Mouse (Mus musculus) neural tube, embryonic 12.5 days (tissue): Measurements from ENCODE around the gene Gpr161. TPM values are rescaled to one million over a fixed set of nuclear protein-coding genes. Genes with fewer than 3 reads are reported as not detected.

Experiments
- ATAC-seq: fragments of 200-750 bp; cut with Nextera tagmentation; 2 replicates; pipeline ENCODE4 v1.8.0; 2017; ENCODE audit warnings: low read depth, mild to moderate bottlenecking, moderate TSS enrichment, moderate library complexity; ENCODE audit not compliant: low FRiP score
- H3K27ac ChIP-seq: fragments of 300-500 bp; sonication (generic); 2 replicates; pipeline ENCODE4 v1.5.1; 2016
- H3K27me3 ChIP-seq: fragments of 300-500 bp; sonication (generic); replicated peaks from 2 replicates; pipeline ENCODE4 v1.6.1; 2016; ENCODE audit warnings: mild to moderate bottlenecking
- H3K36me3 ChIP-seq: fragments of 300-500 bp; sonication (generic); 2 replicates; pipeline ENCODE4 v1.6.1; 2016; ENCODE audit warnings: mild to moderate bottlenecking
- H3K4me1 ChIP-seq: fragments of 300-500 bp; sonication (generic); 2 replicates; pipeline ENCODE4 v1.6.1; 2016
- H3K4me2 ChIP-seq: fragments of 300-500 bp; sonication (generic); replicated peaks from 2 replicates; pipeline ENCODE4 v1.6.1; 2016; ENCODE audit warnings: mild to moderate bottlenecking
- H3K4me3 ChIP-seq: fragments of 300-500 bp; sonication (generic); 2 replicates; pipeline ENCODE4 v1.5.1; 2016
- H3K9ac ChIP-seq: fragments of 300-500 bp; sonication (generic); 2 replicates; pipeline ENCODE4 v1.6.1; 2016; ENCODE audit warnings: mild to moderate bottlenecking
- H3K9me3 ChIP-seq: fragments of 300-500 bp; sonication (generic); 2 replicates; pipeline ENCODE4 v1.6.1; 2016; ENCODE audit warnings: mild to moderate bottlenecking
- WGBS: fragments of 180-500 bp; shearing (Covaris S2); methylation state at CpG from one replicate; pipeline ENCODE4 v1.1.7; 2016; 5-methylcytosine and 5-hydroxymethylcytosine counted together
- polyA plus RNA-seq: library from polyadenylated mRNA; unstranded; fragments of >200 nt; fragmentation: Nextera tagmentation; extraction: Ambion mirVana; gene quantifications from 2 replicates; pipeline ENCODE4 v1.2.1, GENCODE M21; 2016

Gene Gpr161
- polyA plus RNA-seq, 1 experiment from 2014 or later: 3.0 TPM

GRCm38 (mm10) chr1:165284096-165284495 lies 11.5 kb upstream of the Gpr161 start:
- Histone ChIP-seq H3K27me3 (0 out of 2 replicates have a peak, but pooled peaks cover 3% of the 10 kb centered on the region), H3K27ac (no peak overlapping the region), H3K4me1 (peaks cover 38% of the 10 kb centered on the region), H3K4me2 (peak overlapping the region; percentile 89), H3K9me3 (no peaks in the 10 kb centered on the region), H3K9ac (no peak overlapping the region), H3K4me3 (no peak overlapping the region), H3K36me3 (peaks cover 5% of the 10 kb centered on the region)
- ATAC-seq: no peak
- WGBS: 61% methylated on average over 7 of the region's 7 CpGs

GRCm38 (mm10) chr1:165288165-165288564 lies 7.4 kb upstream of the Gpr161 start:
- Histone ChIP-seq H3K4me2 (no peak overlapping the region), H3K4me1 (peaks cover 20% of the 10 kb centered on the region), H3K9me3 (no peaks in the 10 kb centered on the region), H3K36me3 (peaks cover 11% of the 10 kb centered on the region), H3K27ac (no peak overlapping the region), H3K4me3 (no peak overlapping the region), H3K27me3 (no peaks in the 10 kb centered on the region), H3K9ac (no peak overlapping the region)
- no peak for ATAC-seq
- 92% methylated on average over 9 of the region's 9 CpGs for WGBS

DNA sequence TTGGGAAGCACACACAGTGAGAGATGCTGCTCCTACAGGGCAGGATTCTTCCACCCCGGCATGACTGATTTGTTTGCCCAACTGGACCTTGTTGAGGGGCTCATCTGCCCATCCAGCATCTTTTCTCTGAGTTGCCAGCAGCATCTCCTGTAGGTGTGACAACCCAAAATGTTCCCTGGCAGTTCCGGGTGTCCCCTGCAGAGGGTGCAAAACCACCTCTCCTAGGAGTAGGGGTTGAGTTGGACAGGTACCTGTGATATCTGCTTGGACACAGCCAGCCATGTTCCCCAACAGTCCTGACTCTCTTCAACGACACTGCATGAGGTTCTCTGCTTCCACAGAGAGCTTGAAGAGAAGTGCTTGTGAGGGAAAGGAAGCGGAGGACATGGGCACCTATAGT lies 5.8 kb upstream of the Gpr161 start:
- Histone ChIP-seq H3K4me1 (peaks cover 4% of the 10 kb centered on the region; the same call in 1 of the 2 replicates), H3K4me2 (no peak overlapping the region), H3K9ac (no peak overlapping the region), H3K9me3 (no peaks in the 10 kb centered on the region), H3K4me3 (no peak overlapping the region), H3K27ac (no peak overlapping the region), H3K36me3 (peaks cover 19% of the 10 kb centered on the region), H3K27me3 (no peaks in the 10 kb centered on the region)
- WGBS: 91% methylated on average over 4 of the region's 4 CpGs
- no peak for ATAC-seq

- no peak for ATAC-seq
- WGBS: 86% methylated on average over 6 of the region's 6 CpGs
- no peaks in the 10 kb centered on the region for H3K27me3 ChIP-seq
Observed at GRCm38 (mm10) chr1:165291606-165292005, 4.0 kb upstream of the Gpr161 start.

DNA sequence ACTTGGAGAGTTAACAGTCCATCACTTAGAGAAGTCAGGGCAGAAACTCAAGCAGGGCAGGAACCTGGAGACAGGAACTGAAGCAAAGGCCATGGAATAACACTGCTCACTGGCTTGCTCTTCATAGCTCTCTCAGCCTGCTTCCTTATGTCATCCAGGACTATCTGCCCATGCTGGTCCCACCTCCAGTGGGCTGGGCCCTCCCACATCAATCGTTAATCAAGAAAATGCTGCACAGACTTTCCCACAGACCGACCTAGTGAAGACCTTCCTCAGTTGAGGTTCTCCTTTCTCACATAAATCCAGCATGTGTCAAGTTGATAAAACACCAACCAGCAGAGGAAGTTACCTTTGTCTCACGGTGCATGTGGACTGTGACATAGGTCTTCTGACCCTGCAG lies 5.5 kb downstream of the Gpr161 start:
- 77% methylated on average over 3 of the region's 3 CpGs for WGBS
- Histone ChIP-seq H3K4me1 (peaks cover 7% of the 10 kb centered on the region; the same call in 1 of the 2 replicates), H3K9ac (no peak overlapping the region), H3K36me3 (peaks cover 4% of the 10 kb centered on the region), H3K4me3 (no peak overlapping the region), H3K27ac (no peak overlapping the region), H3K27me3 (no peaks in the 10 kb centered on the region), H3K4me2 (no peak overlapping the region), H3K9me3 (no peaks in the 10 kb centered on the region)
- ATAC-seq: no peak

More at GRCm38 (mm10) chr1:165291606-165292005, 4.0 kb upstream of the Gpr161 start:
- Histone ChIP-seq H3K36me3 (peaks cover 26% of the 10 kb centered on the region), H3K27ac (no peak overlapping the region), H3K4me3 (no peak overlapping the region), H3K4me2 (no peak overlapping the region), H3K9ac (no peak overlapping the region), H3K9me3 (no peaks in the 10 kb centered on the region), H3K4me1 (no peaks in the 10 kb centered on the region)

GRCm38 (mm10) chr1:165301567-165301966 lies 6.0 kb downstream of the Gpr161 start:
- Histone ChIP-seq H3K4me2 (no peak overlapping the region), H3K9me3 (no peaks in the 10 kb centered on the region), H3K36me3 (peaks cover 6% of the 10 kb centered on the region; the same call in 1 of the 2 replicates), H3K4me3 (no peak overlapping the region), H3K9ac (no peak overlapping the region), H3K27me3 (no peaks in the 10 kb centered on the region), H3K4me1 (peaks cover 7% of the 10 kb centered on the region; the same call in 1 of the 2 replicates), H3K27ac (no peak overlapping the region)
- no peak for ATAC-seq
- WGBS: 94% methylated on average over 2 of the region's 2 CpGs

GRCm38 (mm10) chr1:165302455-165303208 lies 7.0 kb downstream of the Gpr161 start:
- H3K4me3 ChIP-seq: no peak overlapping the region
- H3K9me3 ChIP-seq: no peaks in the 10 kb centered on the region
- H3K36me3 ChIP-seq: peaks cover 17% of the 10 kb centered on the region
- 81% methylated on average over 13 of the region's 13 CpGs for WGBS
- peaks cover 7% of the 10 kb centered on the region; the same call in 1 of the 2 replicates for H3K4me1 ChIP-seq
- peak; percentile 41; the same call in 1 of the 2 replicates for ATAC-seq
- no peak overlapping the region for H3K27ac ChIP-seq
- H3K27me3 ChIP-seq: no peaks in the 10 kb centered on the region
- no peak overlapping the region for H3K9ac ChIP-seq
- no peak overlapping the region for H3K4me2 ChIP-seq

DNA sequence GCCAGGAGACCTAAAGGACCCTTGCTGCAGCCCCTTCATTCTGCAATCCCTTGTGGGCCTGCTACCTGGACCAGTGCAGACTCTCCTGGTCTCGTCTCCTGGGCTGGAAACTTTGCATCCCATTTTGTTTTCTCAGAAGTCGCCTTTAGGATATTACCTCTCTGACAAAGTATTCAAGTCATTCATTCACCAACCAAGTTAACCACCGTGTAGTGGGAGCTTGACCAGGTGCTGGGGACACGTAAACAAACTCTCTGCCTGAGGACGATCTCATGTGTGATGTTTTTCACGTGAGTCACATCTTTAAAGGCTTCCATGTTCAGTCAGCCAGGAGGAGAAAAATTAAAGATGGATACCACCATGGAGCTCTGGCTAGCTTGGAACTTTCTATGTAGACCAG lies 7.6 kb downstream of the Gpr161 start:
- Histone ChIP-seq H3K9me3 (no peaks in the 10 kb centered on the region), H3K27me3 (no peaks in the 10 kb centered on the region), H3K4me1 (peaks cover 7% of the 10 kb centered on the region; the same call in 1 of the 2 replicates), H3K4me2 (no peak overlapping the region), H3K36me3 (peaks cover 21% of the 10 kb centered on the region), H3K4me3 (no peak overlapping the region), H3K9ac (no peak overlapping the region), H3K27ac (no peak overlapping the region)
- 88% methylated on average over 6 of the region's 6 CpGs for WGBS
- ATAC-seq: no peak; the same call in 1 of the 2 replicates

DNA sequence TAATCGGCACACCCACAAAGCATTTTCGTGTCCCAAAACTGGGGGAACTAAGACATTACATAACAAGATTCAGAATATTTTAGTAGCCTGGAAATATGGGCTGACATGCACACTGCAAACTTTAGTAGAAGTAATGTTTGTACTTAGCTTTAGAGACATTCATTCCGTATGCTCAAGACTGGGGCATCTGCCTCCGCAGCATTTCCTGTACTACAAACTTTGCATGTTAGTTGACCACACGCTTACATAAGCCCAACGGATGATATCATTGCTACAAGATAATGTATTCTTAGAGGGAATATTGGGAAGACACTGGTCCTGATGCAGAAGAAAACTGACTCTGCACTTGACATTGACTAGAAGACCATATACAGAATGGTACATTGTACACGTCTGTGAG lies 8.8 kb downstream of the Gpr161 start:
- no peak overlapping the region for H3K9ac ChIP-seq
- WGBS: 93% methylated on average over 7 of the region's 7 CpGs

DNA sequence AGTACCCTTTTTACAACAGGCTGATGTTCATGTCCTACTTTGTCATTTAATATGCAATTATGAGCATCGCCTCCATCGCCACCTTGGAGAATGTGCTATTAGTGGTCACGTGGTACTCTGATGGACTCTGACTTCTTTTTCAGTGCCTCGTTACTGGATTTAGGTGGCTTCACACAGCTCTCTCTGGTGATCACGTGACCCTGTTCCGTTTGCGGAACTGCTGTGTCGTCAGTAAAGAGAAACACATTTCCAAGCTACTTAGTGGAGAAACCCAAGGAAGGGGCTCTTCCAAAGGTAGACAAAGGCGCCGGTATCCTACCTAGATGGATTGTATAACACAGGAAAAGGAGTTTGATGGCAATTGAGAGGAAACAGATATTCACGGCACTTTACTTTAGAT lies 12.6 kb downstream of the Gpr161 start:
- H3K9ac ChIP-seq: no peak overlapping the region
- no peaks in the 10 kb centered on the region for H3K9me3 ChIP-seq
- no peaks in the 10 kb centered on the region for H3K27me3 ChIP-seq
- H3K4me1 ChIP-seq: no peaks in the 10 kb centered on the region
- no peak overlapping the region for H3K4me2 ChIP-seq
- no peak overlapping the region for H3K27ac ChIP-seq
- ATAC-seq: no peak
- peaks cover 55% of the 10 kb centered on the region for H3K36me3 ChIP-seq
- H3K4me3 ChIP-seq: no peak overlapping the region
- 89% methylated on average over 11 of the region's 11 CpGs for WGBS

More for the DNA sequence above, 8.8 kb downstream of the Gpr161 start:
- ATAC-seq: no peak
- Histone ChIP-seq H3K4me3 (no peak overlapping the region), H3K27ac (no peak overlapping the region), H3K4me2 (no peak overlapping the region), H3K27me3 (no peaks in the 10 kb centered on the region), H3K4me1 (peaks cover 7% of the 10 kb centered on the region; the same call in 1 of the 2 replicates), H3K36me3 (peaks cover 31% of the 10 kb centered on the region), H3K9me3 (no peaks in the 10 kb centered on the region)

GRCm38 (mm10) chr1:165316361-165316760 lies 20.8 kb downstream of the Gpr161 start:
- no peak for ATAC-seq
- Histone ChIP-seq H3K4me2 (no peak overlapping the region), H3K27me3 (no peaks in the 10 kb centered on the region), H3K4me1 (no peaks in the 10 kb centered on the region), H3K9ac (no peak overlapping the region), H3K27ac (no peak overlapping the region), H3K4me3 (no peak overlapping the region), H3K36me3 (peaks cover 54% of the 10 kb centered on the region), H3K9me3 (no peaks in the 10 kb centered on the region)
- 49% methylated on average over 11 of the region's 11 CpGs for WGBS

DNA sequence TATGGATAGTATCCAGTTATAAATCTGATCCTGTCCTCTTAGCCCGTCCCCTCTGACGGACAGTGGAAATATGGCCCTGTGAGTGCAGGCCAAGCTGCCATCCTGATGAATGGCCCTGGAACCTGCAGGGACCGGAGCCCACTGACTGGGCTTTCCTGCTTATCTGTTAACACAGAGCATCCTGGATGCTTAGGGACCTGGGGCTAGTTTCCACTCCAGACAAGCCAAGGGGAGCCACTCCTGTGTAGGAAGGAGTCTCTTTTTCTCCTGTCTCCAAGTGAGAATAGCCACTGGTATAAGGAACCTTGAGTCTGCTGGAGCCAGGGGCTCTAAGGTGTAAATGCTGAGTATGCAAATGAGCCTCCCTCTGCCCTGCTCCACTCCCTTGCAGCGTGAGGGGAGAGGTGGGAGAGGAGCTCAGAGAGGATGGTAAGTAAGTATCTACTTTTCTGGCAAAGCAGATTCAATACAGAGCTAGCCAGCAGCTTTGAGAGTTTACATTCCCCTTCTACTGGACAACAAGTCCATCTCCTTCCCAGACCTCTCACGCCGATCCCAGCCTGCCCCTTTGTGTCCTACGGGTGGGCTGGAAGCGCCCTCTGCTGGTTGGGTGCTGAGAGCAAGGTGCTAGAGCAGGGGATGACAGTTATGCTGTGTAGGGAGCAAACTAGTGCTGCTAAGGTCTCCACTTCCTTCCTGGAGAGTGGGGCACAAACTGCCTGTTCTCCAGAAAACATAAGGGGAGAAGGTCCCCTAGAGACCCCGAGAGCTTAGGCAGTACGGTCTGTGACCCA lies 24.7 kb downstream of the Gpr161 start:
- H3K27ac ChIP-seq: no peak overlapping the region
- no peaks in the 10 kb centered on the region for H3K4me1 ChIP-seq
- 36% methylated on average over 10 of the region's 10 CpGs for WGBS
- H3K9me3 ChIP-seq: no peaks in the 10 kb centered on the region
- no peak overlapping the region for H3K4me3 ChIP-seq
- ATAC-seq: peak; percentile 79
- no peak overlapping the region for H3K4me2 ChIP-seq
- H3K36me3 ChIP-seq: peaks cover 66% of the 10 kb centered on the region
- H3K27me3 ChIP-seq: no peaks in the 10 kb centered on the region
- H3K9ac ChIP-seq: no peak overlapping the region
